Mouse (Mus musculus) midbrain, postnatal 0 days (tissue): ENCODE data around the gene Tmem269. TPM values are rescaled to one million over a fixed set of nuclear protein-coding genes. Genes with fewer than 3 reads are reported as not detected.

Source experiments
- ATAC-seq: fragments of 200-750 bp; cut with Nextera tagmentation; 2 replicates; pipeline ENCODE4 v1.8.0; 2017; ENCODE audit warnings: moderate number of reproducible peaks, mild to moderate bottlenecking, moderate TSS enrichment, moderate library complexity; ENCODE audit not compliant: low FRiP score
- DNase-seq: peaks from one replicate; pipeline ENCODE4 v3.0.0-alpha.2; 2015; ENCODE audit warnings: low spot score
- H3K27ac ChIP-seq: fragments of 300-500 bp; sonication (generic); 2 replicates; pipeline ENCODE4 v1.5.1; 2014; ENCODE audit warnings: low read depth, mild to moderate bottlenecking, low read length, mixed read lengths
- H3K27me3 ChIP-seq: fragments of 300-500 bp; sonication (generic); 2 replicates; pipeline ENCODE4 v1.6.1; 2014; ENCODE audit warnings: low read length, control low read depth, mixed read lengths; ENCODE audit not compliant: insufficient read depth
- H3K36me3 ChIP-seq: fragments of 300-500 bp; sonication (generic); 2 replicates; pipeline ENCODE4 v1.6.1; 2014; ENCODE audit warnings: low read length, control low read depth, mixed read lengths; ENCODE audit not compliant: insufficient read depth
- H3K4me1 ChIP-seq: fragments of 300-500 bp; sonication (generic); 2 replicates; pipeline ENCODE4 v1.6.1; 2014; ENCODE audit warnings: mild to moderate bottlenecking, control low read depth, antibody characterized with exemption, low read length, mixed read lengths; ENCODE audit not compliant: insufficient read depth
- H3K4me2 ChIP-seq: fragments of 300-500 bp; sonication (generic); 2 replicates; pipeline ENCODE4 v1.6.1; 2014; ENCODE audit warnings: low read depth, mild to moderate bottlenecking, low read length, mixed read lengths; ENCODE audit not compliant: poor library complexity, severe bottlenecking
- H3K4me3 ChIP-seq: fragments of 300-500 bp; sonication (generic); 2 replicates; pipeline ENCODE4 v1.5.1; 2014; ENCODE audit warnings: low read depth, mild to moderate bottlenecking, low read length, moderate library complexity
- H3K9ac ChIP-seq: fragments of 300-500 bp; sonication (generic); replicated peaks from 2 replicates; pipeline ENCODE4 v1.6.1; 2014; ENCODE audit warnings: mild to moderate bottlenecking, low read length, moderate library complexity, mixed read lengths; ENCODE audit not compliant: poor library complexity, severe bottlenecking
- H3K9me3 ChIP-seq: fragments of 300-500 bp; sonication (generic); 2 replicates; pipeline ENCODE4 v1.6.1; 2016; ENCODE audit warnings: low read length, control low read depth
- CTCF ChIP-seq: IDR thresholded peaks from 2 replicates; pipeline ENCODE4 v1.5.1; 2016; ENCODE audit warnings: antibody characterized with exemption, mild to moderate bottlenecking
- WGBS: fragments of 180-500 bp; shearing (Covaris S2); extraction: QIAGEN DNeasy Blood & Tissue Kit; methylation state at CpG from one replicate; pipeline ENCODE4 v1.1.7; 2014; 5-methylcytosine and 5-hydroxymethylcytosine counted together
- polyA plus RNA-seq: library from polyadenylated mRNA; unstranded; fragments of >200 nt; fragmentation: Nextera tagmentation; extraction: Ambion mirVana; gene quantifications from 2 replicates; pipeline ENCODE4 v1.2.1, GENCODE M21; 2015
- total RNA-seq: library from RNA; depleted of rRNA; stranded (reverse); fragments of >200 nt; gene quantifications from 2 replicates; pipeline ENCODE4 v1.2.3, GENCODE M21; 2014; rRNA removed

The Tmem269 gene
- total RNA-seq = 0.11 TPM in 1 of 2 replicates, not detected in the other
- 0.43 and 0.83 TPM in 2 replicates for polyA plus RNA-seq

- Histone ChIP-seq H3K9ac (no peak within 1 kb of the TSS), H3K4me1 (no peaks in the 10 kb centered on the region), H3K36me3 (no peaks in the 10 kb centered on the region), H3K4me2 (no peak within 1 kb of the TSS), H3K9me3 (no peaks in the 10 kb centered on the region), H3K27ac (no peak within 1 kb of the TSS), H3K27me3 (no peaks in the 10 kb centered on the region), H3K4me3 (no peak within 1 kb of the TSS)
- WGBS = 14% methylated on average over 11 of the region's 11 CpGs
- ATAC-seq (peak; percentile 38; the same call in 1 of the 2 replicates), DNase-seq (no peak)
- TF ChIP-seq CTCF = no peak
These were observed at the start of gene Tmem269 for GRCm38 (mm10) chr4:119218169-119218568. Tmem269 (minus strand) TSS chr4:119218217.

- no peaks in the 10 kb centered on the region for H3K4me1 ChIP-seq
- no peak overlapping the region for H3K4me2 ChIP-seq
- H3K9ac ChIP-seq = no peak overlapping the region
- no peaks in the 10 kb centered on the region for H3K9me3 ChIP-seq
- ATAC-seq (no peak), DNase-seq (no peak)
- TF ChIP-seq CTCF = no peak
- H3K27ac ChIP-seq = no peak overlapping the region
- H3K36me3 ChIP-seq = peaks cover 7% of the 10 kb centered on the region; the same call in 1 of the 2 replicates
- WGBS = 78% methylated on average over 13 of the region's 13 CpGs
- H3K27me3 ChIP-seq = no peaks in the 10 kb centered on the region
- H3K4me3 ChIP-seq = no peak overlapping the region
These were observed 48.6 kb upstream of the Tmem269 start for GRCm38 (mm10) chr4:119266606-119267005.

- no peak for TF ChIP-seq CTCF
- Histone ChIP-seq H3K9me3 (no peaks in the 10 kb centered on the region), H3K4me3 (no peak overlapping the region), H3K4me1 (no peaks in the 10 kb centered on the region), H3K27me3 (no peaks in the 10 kb centered on the region), H3K9ac (no peak overlapping the region), H3K4me2 (no peak overlapping the region), H3K36me3 (no peaks in the 10 kb centered on the region), H3K27ac (no peak overlapping the region)
- DNase-seq = no peak
- 86% methylated on average over 3 of the region's 3 CpGs for WGBS
- ATAC-seq = no peak
These were observed 45.4 kb upstream of the Tmem269 start for GRCm38 (mm10) chr4:119263459-119263858.

DNA sequence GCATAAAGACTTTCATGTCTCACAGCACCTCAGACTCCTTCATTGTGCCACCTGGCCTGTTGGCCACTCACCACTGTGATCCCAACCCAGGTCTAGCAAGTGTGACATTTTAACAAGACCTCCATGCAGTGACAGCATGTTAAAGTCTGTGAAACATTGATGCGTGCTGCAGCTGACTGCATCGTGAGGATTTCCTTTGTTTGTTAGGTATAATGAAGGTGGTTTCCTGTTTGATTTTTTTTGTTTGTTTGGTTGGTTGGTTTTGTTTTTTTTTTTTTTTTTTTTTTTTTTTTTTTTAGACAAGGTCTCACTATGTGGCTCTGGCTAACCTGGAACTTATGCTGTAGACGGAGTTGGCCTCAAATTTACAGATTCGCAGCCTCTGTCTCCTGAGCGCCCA, 44.5 kb upstream of the Tmem269 start:
- no peak overlapping the region for H3K4me3 ChIP-seq
- no peak overlapping the region for H3K9ac ChIP-seq
- 94% methylated on average over 5 of the region's 5 CpGs for WGBS
- ATAC-seq (no peak), DNase-seq (no peak)
- no peaks in the 10 kb centered on the region for H3K9me3 ChIP-seq
- H3K4me1 ChIP-seq = no peaks in the 10 kb centered on the region
- no peak overlapping the region for H3K4me2 ChIP-seq
- no peak for TF ChIP-seq CTCF
- no peaks in the 10 kb centered on the region for H3K36me3 ChIP-seq
- H3K27me3 ChIP-seq = no peaks in the 10 kb centered on the region
- H3K27ac ChIP-seq = no peak overlapping the region

- no peak for ATAC-seq
- Histone ChIP-seq H3K4me2 (no peak overlapping the region), H3K27me3 (no peaks in the 10 kb centered on the region), H3K4me3 (no peak overlapping the region), H3K9ac (no peak overlapping the region), H3K36me3 (no peaks in the 10 kb centered on the region), H3K4me1 (no peaks in the 10 kb centered on the region), H3K27ac (no peak overlapping the region), H3K9me3 (no peaks in the 10 kb centered on the region)
- no peak for DNase-seq
- WGBS = 67% methylated on average over 7 of the region's 7 CpGs
- TF ChIP-seq CTCF = no peak
These were observed 43.2 kb upstream of the Tmem269 start for GRCm38 (mm10) chr4:119261087-119261713.

- Histone ChIP-seq H3K9me3 (no peaks in the 10 kb centered on the region), H3K4me1 (no peaks in the 10 kb centered on the region), H3K4me3 (no peak overlapping the region), H3K4me2 (no peak overlapping the region), H3K27ac (no peak overlapping the region), H3K9ac (no peak overlapping the region), H3K27me3 (no peaks in the 10 kb centered on the region), H3K36me3 (no peaks in the 10 kb centered on the region)
- peak; percentile 34; the same call in 1 of the 2 replicates for TF ChIP-seq CTCF
- WGBS = 89% methylated on average over 15 of the region's 15 CpGs
- 0 out of 2 replicates have a peak, but pooled peaks have one; percentile 9 for ATAC-seq
- DNase-seq = no peak
These were observed 41.6 kb upstream of the Tmem269 start for GRCm38 (mm10) chr4:119259344-119260254.
